Mouse (Mus musculus) brain, embryonic 14.5 days (tissue): ENCODE results near the gene Mt2.

Source experiments
- CTCF ChIP-seq: fragments of 200-500 bp; IDR thresholded peaks from 2 replicates; pipeline ENCODE4 v1.5.1; 2012; ENCODE audit warnings: inconsistent platforms, mild to moderate bottlenecking, moderate library complexity, borderline replicate concordance; ENCODE audit not compliant: insufficient read depth, insufficient read length; ENCODE audit errors: extremely low read depth
- POLR2A ChIP-seq: fragments of 200-500 bp; IDR thresholded peaks from 2 replicates; pipeline ENCODE4 v1.6.1; 2012; ENCODE audit warnings: mild to moderate bottlenecking, inconsistent platforms, borderline replicate concordance; ENCODE audit not compliant: poor library complexity, insufficient read depth, insufficient read length, severe bottlenecking; ENCODE audit errors: extremely low read depth

DNA sequence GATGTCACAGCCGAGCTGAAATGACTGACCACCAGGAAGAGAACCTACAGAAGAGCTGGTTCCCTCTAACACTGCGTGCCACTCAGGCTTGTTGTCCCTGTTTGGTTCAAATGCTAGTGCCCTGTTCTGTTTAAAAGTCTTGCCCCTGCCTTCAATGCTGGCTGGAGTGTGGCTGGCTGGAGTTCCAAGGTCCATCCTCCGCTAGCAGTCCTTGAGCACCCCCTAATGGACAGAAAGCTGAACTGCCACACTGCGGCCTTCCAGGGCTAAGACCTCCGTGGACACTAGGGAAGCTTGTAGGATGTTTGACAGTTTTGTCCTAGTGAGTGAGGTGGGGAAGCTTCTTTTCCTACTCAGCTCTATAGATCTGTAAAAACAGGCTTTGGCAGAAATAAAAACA, 33.3 kb downstream of the Mt2 start:
- TF ChIP-seq CTCF = peak; percentile 91
- TF ChIP-seq POLR2A = no peak
